Mouse (Mus musculus): ENCODE results near the gene Klc4.
A peak's percentile ranks its signal among the peaks of the same experiment; 100 is the strongest.

DNA sequence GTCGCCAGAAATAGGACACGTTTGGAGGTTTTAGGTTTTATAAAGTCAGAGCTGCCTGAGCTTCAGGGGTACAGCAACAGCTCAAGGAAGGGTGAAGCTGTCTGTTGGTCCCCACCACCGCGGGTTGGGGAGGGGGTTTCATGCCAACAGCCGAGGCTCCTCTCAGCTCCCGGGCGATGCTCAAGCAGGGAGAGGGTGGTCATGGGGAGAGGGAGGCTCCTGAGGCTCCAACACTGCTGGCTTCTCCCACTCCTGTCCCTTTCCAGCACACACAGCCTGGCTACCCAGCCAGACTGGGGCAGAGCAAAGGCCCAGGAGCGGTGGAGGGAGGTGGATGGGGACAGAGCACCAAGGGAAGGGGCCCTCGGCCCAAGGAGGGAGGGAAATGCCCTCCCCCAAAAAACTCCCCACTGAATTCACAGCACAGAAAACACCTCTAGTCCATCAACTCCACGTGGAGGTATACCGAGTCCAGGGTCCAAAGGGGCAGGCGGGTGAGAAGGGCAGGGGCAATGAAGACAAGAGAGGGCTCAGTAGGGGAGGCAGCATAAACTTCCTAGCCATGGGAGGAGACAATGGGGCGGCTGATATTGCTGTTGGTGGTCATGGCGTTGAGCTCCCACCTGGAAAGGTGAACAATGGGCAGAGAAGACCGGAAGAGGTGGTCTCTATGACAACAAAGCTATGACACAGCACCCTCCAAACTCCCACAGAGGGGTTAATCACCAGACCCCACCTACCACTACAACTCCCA lies 28.9 kb upstream of the Klc4 start:
- TF ChIP-seq HCFC1 (IDR thresholded peaks at IDR 0.05; ENCODE audit: borderline replicate concordance, insufficient read depth, low read length) (no peak), ZNF384 (IDR thresholded peaks at IDR 0.05; ENCODE audit: low read depth, low read length) (no peak), MAFK (IDR thresholded peaks at IDR 0.05; ENCODE audit: insufficient read depth, low read depth, low read length) (peak; percentile 58; the same call in 1 of the 2 replicates), CHD2 (IDR thresholded peaks at IDR 0.05; ENCODE audit: low read depth, low read length) (no peak)

All from ES-E14 (cell line).